Mouse (Mus musculus): ENCODE data around the gene Prmt2. TPM values are rescaled to one million over a fixed set of nuclear protein-coding genes. Genes with fewer than 3 reads are reported as not detected.
A peak's percentile ranks its signal among the peaks of the same experiment; 100 is the strongest.

Prmt2 gene
- polyA plus RNA-seq, 1 experiment from 2014 or later: 38.0 TPM

- Histone ChIP-seq H3K4me3 (replicated peaks; ENCODE audit: low read depth, low read length) (no peak overlapping the region), H3K27me3 (ENCODE audit: insufficient read depth, low read length) (no peaks in the 10 kb centered on the region), H3K4me2 (ENCODE audit: low read length) (no peak overlapping the region), H3K27ac (no peak overlapping the region), H3K4me1 (replicated peaks; ENCODE audit: insufficient read depth, low read length) (no peaks in the 10 kb centered on the region), H3K36me3 (ENCODE audit: insufficient read depth, low read length) (0 out of 2 replicates have a peak, but pooled peaks cover 23% of the 10 kb centered on the region), H3K9ac (ENCODE audit: low read depth, low read length) (no peak overlapping the region), H3K9me3 (replicated peaks; ENCODE audit: low read length) (no peaks in the 10 kb centered on the region)
- TF ChIP-seq CTCF (IDR thresholded peaks at IDR 0.05; ENCODE audit: low read depth): no peak
- ATAC-seq (replicated peaks; ENCODE audit: low FRiP score, low read depth) (no peak; the same call in 1 of the 2 replicates), DNase-seq (ENCODE audit: low spot score) (no peak)
- WGBS: 88% methylated on average over 8 of the region's 8 CpGs
These were observed 28.4 kb downstream of the Prmt2 start for GRCm38 (mm10) chr10:76209241-76209640.

GRCm38 (mm10) chr10:76207262-76207796 is 30.3 kb downstream of the Prmt2 start:
- H3K27ac ChIP-seq: no peak overlapping the region
- H3K9me3 ChIP-seq (replicated peaks; ENCODE audit: low read length): no peaks in the 10 kb centered on the region
- no peaks in the 10 kb centered on the region for H3K27me3 ChIP-seq (ENCODE audit: insufficient read depth, low read length)
- ATAC-seq (replicated peaks; ENCODE audit: low FRiP score, low read depth) (no peak), DNase-seq (ENCODE audit: low spot score) (no peak)
- no peak overlapping the region for H3K4me3 ChIP-seq (replicated peaks; ENCODE audit: low read depth, low read length)
- no peaks in the 10 kb centered on the region for H3K4me1 ChIP-seq (replicated peaks; ENCODE audit: insufficient read depth, low read length)
- WGBS: 86% methylated on average over 13 of the region's 13 CpGs
- no peak overlapping the region for H3K4me2 ChIP-seq (ENCODE audit: low read length)
- TF ChIP-seq CTCF (IDR thresholded peaks at IDR 0.05; ENCODE audit: low read depth): no peak
- no peak overlapping the region for H3K9ac ChIP-seq (ENCODE audit: low read depth, low read length)
- 0 out of 2 replicates have a peak, but pooled peaks cover 18% of the 10 kb centered on the region for H3K36me3 ChIP-seq (ENCODE audit: insufficient read depth, low read length)

- peak overlapping the region; percentile 59 for H3K4me2 ChIP-seq (ENCODE audit: low read length)
- peak; percentile 57 for TF ChIP-seq CTCF (IDR thresholded peaks at IDR 0.05; ENCODE audit: low read depth)
- H3K9me3 ChIP-seq (replicated peaks; ENCODE audit: low read length): no peaks in the 10 kb centered on the region
- no peak for ATAC-seq (replicated peaks; ENCODE audit: low FRiP score, low read depth)
- 0 out of 2 replicates have a peak, but pooled peaks cover 13% of the 10 kb centered on the region for H3K36me3 ChIP-seq (ENCODE audit: insufficient read depth, low read length)
- peak overlapping the region; percentile 35 for H3K4me3 ChIP-seq (replicated peaks; ENCODE audit: low read depth, low read length)
- peak overlapping the region; percentile 44; the same call in 1 of the 2 replicates for H3K9ac ChIP-seq (ENCODE audit: low read depth, low read length)
- no peak overlapping the region for H3K27ac ChIP-seq
- no peaks in the 10 kb centered on the region for H3K27me3 ChIP-seq (ENCODE audit: insufficient read depth, low read length)
- DNase-seq (ENCODE audit: low spot score): peak; percentile 61
- no peaks in the 10 kb centered on the region for H3K4me1 ChIP-seq (replicated peaks; ENCODE audit: insufficient read depth, low read length)
- whole genome bisulfite sequencing: 26% methylated on average over 18 of the region's 18 CpGs
These were observed 33.8 kb downstream of the Prmt2 start for GRCm38 (mm10) chr10:76203798-76204283.

DNA sequence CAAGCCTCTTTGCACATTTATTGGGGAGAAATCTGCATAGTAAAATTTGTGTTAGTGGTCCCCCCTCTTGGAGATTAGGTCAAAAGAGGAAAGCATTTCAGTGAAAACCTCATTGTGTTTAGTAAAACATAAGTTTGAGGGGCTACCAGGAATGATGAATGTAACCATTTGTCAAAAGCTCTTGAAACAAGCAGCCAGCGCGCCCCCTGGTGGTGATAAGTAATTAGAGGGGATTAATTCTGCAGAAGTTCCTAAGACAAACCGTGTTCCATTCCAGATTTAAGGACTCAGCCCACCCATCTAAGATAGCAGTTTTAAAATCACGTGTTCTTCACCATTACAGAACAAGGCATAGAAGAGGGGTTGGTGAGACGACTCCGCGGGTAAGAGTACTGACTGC is 35.7 kb downstream of the Prmt2 start:
- no peak for ATAC-seq (replicated peaks; ENCODE audit: low FRiP score, low read depth)
- Histone ChIP-seq H3K4me1 (replicated peaks; ENCODE audit: insufficient read depth, low read length) (no peaks in the 10 kb centered on the region), H3K9ac (ENCODE audit: low read depth, low read length) (no peak overlapping the region), H3K36me3 (ENCODE audit: insufficient read depth, low read length) (0 out of 2 replicates have a peak, but pooled peaks cover 3% of the 10 kb centered on the region), H3K4me2 (ENCODE audit: low read length) (no peak overlapping the region), H3K27me3 (ENCODE audit: insufficient read depth, low read length) (no peaks in the 10 kb centered on the region), H3K4me3 (replicated peaks; ENCODE audit: low read depth, low read length) (no peak overlapping the region), H3K9me3 (replicated peaks; ENCODE audit: low read length) (no peaks in the 10 kb centered on the region), H3K27ac (no peak overlapping the region)
- peak; percentile 88 for TF ChIP-seq CTCF (IDR thresholded peaks at IDR 0.05; ENCODE audit: low read depth)
- 19% methylated on average over 7 of the region's 7 CpGs for WGBS
- DNase-seq (ENCODE audit: low spot score): peak; percentile 86

DNA sequence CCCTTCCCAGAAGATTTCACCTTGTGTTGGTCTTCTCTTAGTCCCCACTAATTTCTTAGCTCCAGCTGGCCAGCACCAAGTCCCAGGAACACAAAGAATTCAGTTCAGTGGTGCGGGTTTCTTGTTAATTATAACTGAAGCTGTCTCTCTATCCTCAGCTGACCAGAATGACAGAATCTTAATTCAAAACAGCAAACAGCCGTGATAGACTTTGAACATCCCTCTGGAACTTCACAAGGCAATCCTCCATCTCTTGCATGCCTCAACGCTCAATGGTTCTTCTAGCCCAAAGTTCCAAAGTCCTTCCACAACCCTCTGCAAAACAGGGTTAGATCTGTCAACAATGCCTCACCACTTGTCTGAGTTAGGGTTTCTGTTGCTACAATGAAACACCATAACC is 36.2 kb downstream of the Prmt2 start:
- WGBS: 79% methylated on average over 3 of the region's 3 CpGs
- no peaks in the 10 kb centered on the region for H3K4me1 ChIP-seq (replicated peaks; ENCODE audit: insufficient read depth, low read length)
- H3K9me3 ChIP-seq (replicated peaks; ENCODE audit: low read length): no peaks in the 10 kb centered on the region
- no peak overlapping the region for H3K4me2 ChIP-seq (ENCODE audit: low read length)
- H3K9ac ChIP-seq (ENCODE audit: low read depth, low read length): no peak overlapping the region
- no peak overlapping the region for H3K4me3 ChIP-seq (replicated peaks; ENCODE audit: low read depth, low read length)
- no peak overlapping the region for H3K27ac ChIP-seq
- no peak for DNase-seq (ENCODE audit: low spot score)
- H3K36me3 ChIP-seq (ENCODE audit: insufficient read depth, low read length): no peaks in the 10 kb centered on the region
- TF ChIP-seq CTCF (IDR thresholded peaks at IDR 0.05; ENCODE audit: low read depth): no peak
- ATAC-seq (replicated peaks; ENCODE audit: low FRiP score, low read depth): no peak
- H3K27me3 ChIP-seq (ENCODE audit: insufficient read depth, low read length): no peaks in the 10 kb centered on the region

DNA sequence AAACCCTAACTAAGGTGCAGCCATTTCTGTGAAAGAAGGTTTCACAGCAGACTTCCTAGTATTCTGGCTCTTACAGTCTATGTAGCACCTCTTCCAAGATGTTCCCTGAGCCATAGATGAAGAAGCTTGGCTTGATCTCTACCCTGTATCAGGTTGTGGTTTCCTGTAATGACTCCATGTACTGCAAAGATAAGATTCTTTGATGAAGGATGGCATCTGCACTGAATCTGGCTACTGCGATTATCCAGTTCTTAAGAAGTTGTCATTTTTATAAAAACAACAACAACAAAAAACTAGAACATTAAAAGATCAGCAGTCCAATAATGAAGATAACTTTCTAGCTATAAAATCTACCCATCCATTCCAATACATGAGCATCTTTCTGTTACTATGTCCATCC is 49.7 kb downstream of the Prmt2 start:
- no peak overlapping the region for H3K27ac ChIP-seq

More for the DNA sequence above, 49.7 kb downstream of the Prmt2 start:
- 87% methylated on average over 1 of the region's 1 CpGs for WGBS
- Histone ChIP-seq H3K4me3 (replicated peaks; ENCODE audit: low read depth, low read length) (no peak overlapping the region), H3K36me3 (ENCODE audit: insufficient read depth, low read length) (no peaks in the 10 kb centered on the region), H3K9ac (ENCODE audit: low read depth, low read length) (no peak overlapping the region), H3K27me3 (ENCODE audit: insufficient read depth, low read length) (no peaks in the 10 kb centered on the region), H3K9me3 (replicated peaks; ENCODE audit: low read length) (no peaks in the 10 kb centered on the region), H3K4me2 (ENCODE audit: low read length) (no peak overlapping the region), H3K4me1 (replicated peaks; ENCODE audit: insufficient read depth, low read length) (no peaks in the 10 kb centered on the region)
- DNase-seq (ENCODE audit: low spot score) (no peak), ATAC-seq (replicated peaks; ENCODE audit: low FRiP score, low read depth) (no peak)
- TF ChIP-seq CTCF (IDR thresholded peaks at IDR 0.05; ENCODE audit: low read depth): no peak
